Mouse (Mus musculus): ENCODE data around the gene Nr5a2.

The Nr5a2 gene

DNA sequence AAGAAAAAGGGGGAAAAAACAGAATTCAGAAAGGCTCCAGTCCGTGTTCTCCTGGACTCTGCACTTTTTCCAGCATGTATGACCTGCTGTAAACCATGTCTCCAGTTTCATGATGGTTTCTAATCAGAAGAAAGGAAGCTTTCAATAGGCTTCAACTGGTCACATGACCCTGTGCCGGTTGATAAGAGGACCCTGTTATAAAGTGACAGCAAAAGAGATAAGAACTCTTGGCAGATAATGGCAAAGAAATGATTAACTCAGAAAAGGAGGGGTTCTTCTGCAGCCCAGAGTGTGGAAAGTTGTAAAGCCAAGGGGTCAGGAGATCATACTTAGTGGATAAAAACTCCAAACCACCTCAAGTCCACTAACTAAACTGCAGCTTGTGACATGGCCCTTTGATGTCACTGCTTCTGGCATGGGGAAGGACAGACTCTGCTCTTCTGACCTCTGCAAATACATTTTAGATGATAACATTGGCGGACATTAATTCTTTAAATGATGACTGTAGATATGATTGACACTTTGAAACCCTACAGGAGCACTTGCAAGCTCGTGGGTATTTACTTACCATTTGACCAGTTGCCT, at the start of gene Nr5a2:
Gene Nr5a2 (minus strand): TSS at position 21 of the 585 bp plus-strand sequence.
- DNase-seq: no peak

DNA sequence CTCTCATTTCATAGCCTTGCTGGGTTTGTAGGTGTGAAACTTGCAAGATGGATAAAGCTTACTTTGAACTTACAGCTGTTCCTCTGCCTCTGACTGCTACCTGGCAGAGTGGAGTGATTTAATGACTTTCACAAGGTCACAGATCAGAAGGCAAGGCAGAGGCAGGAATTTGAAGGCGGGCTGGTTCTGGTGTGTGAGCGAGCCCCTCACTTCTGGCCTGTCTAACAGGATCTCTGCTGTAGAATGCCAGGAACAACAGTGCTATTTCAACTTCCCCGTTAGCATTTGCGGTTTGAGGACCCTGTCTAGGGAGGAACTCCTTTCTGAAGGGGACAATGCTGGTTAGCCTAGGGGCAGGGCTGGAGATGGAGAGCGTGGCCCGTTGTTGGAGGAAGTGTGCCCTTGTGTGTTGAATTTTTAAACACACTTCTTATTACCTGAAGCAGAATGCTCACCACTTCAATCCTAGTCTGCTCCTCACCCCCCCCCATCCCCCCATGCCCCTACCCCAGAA, 48.5 kb upstream of the Nr5a2 start:
- no peak for DNase-seq

- DNase-seq: no peak
These were observed 43.6 kb upstream of the Nr5a2 start for GRCm38 (mm10) chr1:137003816-137004215.

DNA sequence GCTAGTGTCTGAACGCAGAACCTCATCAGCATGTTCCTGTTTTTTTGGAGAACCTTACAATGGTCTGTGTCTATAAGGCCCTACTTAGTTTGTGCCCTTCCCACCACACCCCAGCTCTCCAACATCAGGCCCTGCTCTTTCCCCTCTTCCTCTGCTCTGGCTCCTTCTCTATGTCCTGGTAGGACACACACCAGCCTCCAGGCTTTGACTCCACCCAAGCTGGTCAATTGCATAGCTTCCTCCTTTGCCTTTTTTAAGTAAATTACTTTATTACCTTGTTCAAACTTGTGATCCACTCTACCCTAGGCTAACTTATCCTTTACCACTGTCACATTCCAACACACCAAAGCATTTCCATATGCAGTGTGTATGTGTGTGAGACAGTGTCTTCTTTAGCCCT, 42.9 kb upstream of the Nr5a2 start:
- DNase-seq: no peak

DNA sequence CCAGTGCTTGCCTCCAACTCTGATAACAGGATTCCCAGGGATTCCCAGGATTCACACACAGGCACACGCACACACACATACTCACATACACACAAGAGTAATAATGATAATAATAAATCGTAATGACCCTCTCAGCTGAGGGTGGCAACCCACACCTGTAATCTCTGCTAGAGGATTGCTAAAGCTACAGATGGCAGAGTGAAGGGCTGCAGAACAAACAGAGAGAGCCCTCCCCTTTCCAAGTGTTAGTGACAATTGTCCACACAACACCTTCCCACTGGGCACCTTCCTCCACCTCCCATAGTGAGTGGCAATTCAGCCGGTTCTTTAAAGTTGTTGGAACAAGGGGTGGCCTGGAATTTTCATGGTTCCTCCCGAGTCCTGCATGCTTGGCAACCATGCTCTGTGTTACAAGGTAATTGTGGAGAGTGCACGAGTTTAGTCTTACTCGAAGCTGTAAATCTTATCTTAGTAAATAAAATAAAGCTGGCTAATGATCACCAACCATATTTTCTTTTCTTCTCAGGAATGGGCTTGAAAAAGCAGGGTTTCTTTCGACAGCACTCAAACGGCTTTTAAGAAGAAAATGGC, 31.6 kb upstream of the Nr5a2 start:
- no peak for DNase-seq

DNA sequence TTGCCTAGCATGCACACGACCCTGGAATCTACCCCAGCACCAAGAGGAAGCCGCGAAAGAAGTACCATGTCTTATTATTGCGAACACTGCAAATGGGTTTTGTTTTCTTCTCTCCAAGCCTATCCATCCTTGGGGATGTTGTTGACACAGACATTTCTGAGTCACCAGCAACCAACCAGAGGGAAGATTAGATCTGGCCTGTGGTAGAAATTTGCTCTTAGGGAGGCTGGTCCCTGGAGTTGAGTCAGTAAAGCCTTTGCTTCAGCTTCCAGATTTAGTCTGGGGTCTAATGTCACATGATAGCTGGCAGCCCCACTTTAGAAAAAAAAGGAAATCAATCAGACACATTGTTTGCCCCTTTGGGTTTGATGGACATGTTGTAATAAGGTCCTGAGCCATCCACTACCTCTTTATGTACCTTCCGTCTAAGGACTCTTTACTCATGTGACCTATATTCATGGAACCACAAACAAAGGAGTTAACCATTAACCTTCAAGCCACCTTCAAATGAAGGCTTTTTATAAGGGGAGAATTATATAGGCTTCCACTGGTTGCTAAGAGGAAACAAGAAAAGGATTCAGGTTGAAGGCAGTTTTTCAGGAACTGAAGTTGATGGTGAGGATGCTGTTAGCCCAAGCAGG, 20.1 kb upstream of the Nr5a2 start:
- no peak for DNase-seq

- DNase-seq: no peak
These were observed 17.6 kb upstream of the Nr5a2 start for GRCm38 (mm10) chr1:136977867-136978266.

DNA sequence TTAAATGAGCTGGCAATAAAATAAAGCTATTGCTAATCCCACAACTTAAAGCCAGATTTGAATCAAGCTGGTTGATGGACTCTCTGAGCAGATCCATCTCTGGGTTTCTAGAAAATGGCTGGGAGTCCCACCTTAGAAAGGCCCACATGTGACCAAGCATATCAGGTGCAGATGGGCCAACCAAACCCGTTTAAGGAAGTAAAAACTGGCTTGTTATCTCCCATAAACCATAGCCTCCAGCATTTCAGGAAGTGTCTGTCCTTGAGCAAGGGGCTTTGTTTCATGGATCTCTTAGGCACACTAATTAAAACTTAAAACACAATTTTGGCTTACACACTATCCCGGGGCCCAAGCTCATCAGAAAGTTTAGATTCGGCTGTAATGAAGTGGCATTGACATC, 13.8 kb upstream of the Nr5a2 start:
- DNase-seq: no peak

DNA sequence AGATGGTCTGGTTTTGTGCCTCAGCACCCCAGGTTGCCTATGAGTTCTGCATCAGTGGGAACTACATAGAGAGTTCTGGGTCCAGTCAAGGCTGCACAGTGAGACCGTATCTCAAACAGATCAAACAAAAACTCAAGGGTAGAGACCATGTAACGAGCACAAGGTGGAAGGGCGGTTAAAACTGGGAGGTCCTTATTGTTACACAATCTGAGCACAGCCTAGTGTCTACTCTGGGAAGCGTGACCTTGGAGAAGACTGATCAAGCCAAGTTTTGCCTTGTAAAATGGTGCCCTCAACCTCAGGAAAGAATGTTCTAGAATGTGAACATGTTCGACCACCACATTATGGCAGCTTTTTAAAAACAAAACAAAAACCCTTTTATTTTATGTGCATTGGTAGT, 12.8 kb upstream of the Nr5a2 start:
- DNase-seq: no peak

DNA sequence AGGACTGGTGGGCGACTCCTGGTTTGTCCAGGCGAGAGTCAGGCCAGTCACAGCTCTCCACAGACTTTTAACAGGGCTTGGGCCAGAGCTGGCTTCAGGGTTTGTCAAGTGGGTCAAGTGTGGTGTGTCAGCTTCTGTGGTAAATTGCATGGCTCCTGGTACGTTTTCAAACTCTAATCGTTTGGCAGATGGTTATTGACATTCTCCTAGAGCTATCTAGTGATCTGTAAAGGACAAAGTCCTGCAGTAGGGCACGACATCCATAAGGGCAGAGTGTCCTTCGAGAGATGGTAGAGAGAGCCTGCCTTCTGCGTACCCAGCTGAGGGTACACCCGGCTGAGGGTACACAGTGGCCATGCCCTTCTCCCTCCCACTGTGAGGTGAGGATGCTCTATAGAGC, 10.7 kb upstream of the Nr5a2 start:
- no peak for DNase-seq

- DNase-seq: peak; percentile 23
These were observed 6.6 kb upstream of the Nr5a2 start for GRCm38 (mm10) chr1:136966728-136967386.

DNA sequence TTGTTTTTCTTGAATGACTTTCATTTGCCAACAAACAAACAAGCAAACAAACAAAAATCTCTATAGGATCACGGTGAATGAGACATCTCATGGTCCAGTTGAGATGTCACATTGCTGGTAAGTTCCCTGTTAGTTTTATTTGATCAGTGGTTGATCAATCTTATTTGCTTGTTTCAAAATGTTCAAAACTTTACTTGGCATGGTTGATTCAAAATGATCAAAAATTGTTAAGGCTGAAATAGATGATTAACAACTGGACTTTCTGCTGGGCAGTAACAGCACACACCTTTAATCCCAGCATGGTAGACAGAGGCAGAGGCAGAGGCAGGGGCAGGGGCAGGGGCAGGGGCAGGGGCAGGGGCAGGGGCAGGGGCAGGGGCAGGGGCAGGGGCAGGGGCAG, 757 bp downstream of the Nr5a2 start:
- no peak for DNase-seq

DNA sequence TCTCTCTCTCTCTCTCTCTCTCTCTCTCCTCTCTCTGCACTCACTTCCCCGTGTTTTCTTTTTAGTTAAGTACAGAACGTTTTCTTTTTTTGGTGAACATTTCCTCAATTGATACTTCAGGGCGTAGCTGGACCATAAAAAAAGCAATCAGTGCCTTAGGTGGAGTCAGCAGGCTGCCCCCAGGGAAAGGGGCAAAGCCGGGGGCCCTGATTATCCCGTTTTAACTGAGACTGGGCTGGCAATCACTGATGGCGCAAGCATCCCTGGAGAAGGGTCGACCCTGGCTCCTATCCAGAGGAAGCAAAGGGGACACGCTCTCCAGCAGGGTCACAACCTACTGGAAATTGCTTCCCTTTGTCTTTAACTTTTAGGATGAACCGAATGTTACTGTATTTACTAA, 1.6 kb downstream of the Nr5a2 start:
- no peak for DNase-seq

DNA sequence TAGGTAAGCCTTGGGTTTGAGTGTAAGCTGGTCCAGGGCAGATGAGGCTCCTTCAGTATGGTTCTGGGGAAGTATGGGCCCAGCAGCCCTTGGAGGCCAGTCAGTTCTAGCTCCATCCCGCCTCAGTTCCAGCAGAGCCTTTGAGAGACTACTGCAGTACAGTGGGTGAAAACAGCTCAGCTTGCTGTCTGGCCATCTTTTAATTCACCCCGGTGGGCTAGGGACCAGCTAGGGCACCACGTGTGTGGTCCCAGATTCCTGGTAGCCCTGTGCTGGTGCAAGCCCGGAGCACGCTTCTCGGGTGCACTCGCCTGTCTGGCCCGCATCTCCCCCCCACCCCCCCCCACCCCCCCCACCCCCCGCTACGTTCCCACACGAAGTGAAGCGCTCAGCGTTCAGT, 2.1 kb downstream of the Nr5a2 start:
- no peak for DNase-seq

GRCm38 (mm10) chr1:136957696-136958095, 2.6 kb downstream of the Nr5a2 start:
- DNase-seq: no peak

DNA sequence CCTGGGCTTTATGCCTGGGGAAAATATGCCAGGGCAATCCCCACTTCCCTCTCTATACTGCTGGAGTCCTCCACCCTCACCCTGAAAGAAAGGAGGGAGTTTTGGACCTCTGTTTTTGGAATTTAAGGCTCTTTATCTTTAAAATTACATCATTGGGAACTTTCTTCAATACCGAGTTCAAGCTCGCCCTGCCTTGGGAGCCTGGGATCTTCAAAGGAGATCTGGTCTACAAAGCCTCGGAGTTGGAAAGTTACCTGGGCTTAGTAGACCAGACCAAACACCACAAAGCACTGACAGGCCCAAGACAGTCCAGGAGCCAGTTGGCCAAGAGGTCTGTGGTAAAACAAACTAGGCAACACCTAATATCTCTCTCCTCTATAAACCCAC, 6.1 kb downstream of the Nr5a2 start:
- no peak for DNase-seq

DNA sequence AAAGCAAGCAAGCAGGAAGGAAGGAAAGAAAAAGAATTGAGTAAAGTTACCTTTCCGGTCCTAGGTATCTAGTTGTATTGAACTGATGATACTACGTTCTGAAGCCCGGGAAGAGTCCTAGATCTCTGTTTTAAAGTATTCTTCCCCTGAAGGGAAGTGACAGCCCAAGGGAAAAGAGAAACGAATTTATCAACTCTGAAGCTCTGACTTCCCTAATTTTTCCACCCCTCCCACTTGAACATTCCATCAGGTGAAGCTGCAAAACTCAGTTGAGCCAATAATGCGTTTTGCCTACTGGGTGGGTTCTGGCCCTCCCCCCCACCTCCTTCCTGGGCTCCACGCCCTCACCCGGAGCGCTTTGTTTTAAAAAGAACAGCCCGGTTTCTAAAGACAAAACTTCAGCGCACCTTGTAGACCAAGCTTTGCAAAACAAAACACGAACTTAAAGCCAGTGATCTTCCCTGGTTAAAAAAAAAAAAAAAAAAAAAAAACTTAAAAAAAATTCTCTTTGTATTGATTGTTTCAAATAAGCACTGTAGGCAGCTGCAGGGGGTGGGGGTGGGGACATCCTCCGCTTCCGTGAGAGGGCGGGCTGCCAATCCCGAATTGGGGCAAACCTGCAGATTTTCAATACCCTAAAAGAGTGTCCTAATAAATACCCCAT, 6.7 kb downstream of the Nr5a2 start:
- no peak for DNase-seq

- peak; percentile 17 for DNase-seq
These were observed 7.5 kb downstream of the Nr5a2 start for GRCm38 (mm10) chr1:136952609-136953311.

DNA sequence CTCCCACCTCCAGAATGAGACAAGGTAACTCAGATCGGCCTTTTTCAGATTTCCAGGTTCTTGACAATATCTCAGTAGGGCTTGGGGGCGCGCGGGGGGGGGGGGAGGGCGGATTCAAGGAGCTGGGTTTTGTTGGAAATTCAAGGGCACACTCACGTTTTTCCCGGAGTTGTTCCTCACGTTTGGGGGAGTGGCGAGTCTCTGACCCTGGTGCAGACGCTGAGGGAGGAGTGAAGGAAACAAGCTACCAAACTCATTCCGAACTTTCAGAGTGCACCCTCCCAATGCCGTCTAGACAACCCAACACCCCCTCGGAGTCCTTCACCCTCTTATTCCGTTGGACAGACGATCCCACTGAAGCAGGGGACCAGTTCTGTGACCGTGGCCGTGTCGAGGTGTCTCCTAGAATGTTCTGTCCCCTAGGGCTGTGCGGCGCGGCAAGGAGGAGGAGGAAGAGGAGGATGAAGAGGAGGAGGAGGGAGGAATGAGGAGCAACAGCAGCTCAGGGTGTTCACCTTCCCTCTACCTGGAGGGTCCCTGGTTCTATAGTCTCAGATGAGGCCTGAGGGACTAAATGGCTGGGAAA, 8.2 kb downstream of the Nr5a2 start:
- no peak for DNase-seq

DNA sequence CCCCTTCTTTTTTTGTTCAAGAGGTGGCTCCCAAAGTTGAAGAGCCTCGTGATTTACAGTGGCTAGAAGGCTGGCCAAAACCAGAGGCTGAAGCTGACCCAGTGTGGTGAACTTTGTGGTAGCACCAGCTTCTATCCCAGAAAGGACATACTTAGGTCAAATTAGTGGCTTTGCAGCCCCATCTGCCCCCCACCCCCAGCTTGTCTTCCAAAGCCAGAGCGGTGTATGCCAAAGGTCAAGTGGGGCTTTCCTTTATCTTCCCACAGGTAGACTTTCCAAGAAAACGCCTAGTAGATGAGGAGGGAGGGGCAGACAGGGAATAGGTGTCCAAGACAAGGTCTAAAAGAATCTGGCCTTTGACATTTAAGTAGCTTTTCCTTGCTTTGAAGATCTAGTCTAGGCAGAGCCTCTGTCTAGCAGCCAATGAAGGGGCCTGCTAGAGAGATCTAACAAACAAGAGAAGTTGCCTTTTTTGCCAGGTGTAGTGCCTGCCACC, 9.0 kb downstream of the Nr5a2 start:
- DNase-seq: no peak

DNA sequence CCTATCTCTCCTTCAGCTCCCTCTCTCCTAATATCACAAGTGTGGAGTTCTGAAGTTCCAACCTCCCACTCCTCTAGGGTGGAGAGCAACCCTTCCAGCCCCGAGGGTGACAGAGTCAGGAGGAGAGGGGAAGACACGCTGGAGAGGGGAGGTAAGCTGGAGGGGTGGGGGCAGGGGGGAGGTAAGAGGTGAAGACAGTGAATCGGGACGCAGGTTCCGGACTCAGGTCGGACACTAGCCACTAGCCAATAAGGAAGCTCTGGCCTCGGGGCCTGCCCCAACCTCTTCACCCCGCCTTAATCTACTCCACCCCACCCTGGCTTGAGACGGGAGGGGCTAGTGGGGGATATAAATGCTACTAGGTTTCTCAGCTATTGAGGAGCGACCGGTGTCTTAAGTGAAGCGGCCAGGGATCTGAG, 10.9 kb downstream of the Nr5a2 start:
- DNase-seq: no peak

Measured in kidney, adult 18-20 months (tissue).